Mouse (Mus musculus): ENCODE data around the gene Tmem217.

GRCm38 (mm10) chr17:29601391-29601790, 49.2 kb upstream of the Tmem217 start:
- TF ChIP-seq POLR2A (IDR thresholded peaks at IDR 0.05; ENCODE audit: insufficient read length, low read depth) (no peak), TCF12 (IDR thresholded peaks at IDR 0.05; ENCODE audit: insufficient read depth, poor library complexity, severe bottlenecking) (no peak)

All from myocyte (in vitro differentiated cells).